Mouse (Mus musculus) heart, embryonic 16.5 days (tissue): ENCODE measurements around the gene Kcmf1. TPM values are rescaled to one million over a fixed set of nuclear protein-coding genes. Genes with fewer than 3 reads are reported as not detected.

ENCODE experiments used
- ATAC-seq: fragments of 200-750 bp; cut with Nextera tagmentation; replicated peaks from 2 replicates; pipeline ENCODE4 v1.8.0; 2017; ENCODE audit warnings: moderate number of reproducible peaks; ENCODE audit not compliant: insufficient read depth, low FRiP score; ENCODE audit errors: extremely low read depth
- H3K27ac ChIP-seq: fragments of 300-500 bp; sonication (generic); 2 replicates; pipeline ENCODE4 v1.5.1; 2014; ENCODE audit warnings: mild to moderate bottlenecking, low read length, control low read depth, moderate library complexity
- H3K27me3 ChIP-seq: fragments of 300-500 bp; sonication (generic); 2 replicates; pipeline ENCODE4 v1.6.1; 2014; ENCODE audit warnings: low read length, mixed read lengths; ENCODE audit not compliant: control insufficient read depth, insufficient read depth
- H3K36me3 ChIP-seq: fragments of 300-500 bp; sonication (generic); 2 replicates; pipeline ENCODE4 v1.6.1; 2014; ENCODE audit not compliant: control insufficient read depth, insufficient read depth
- H3K4me1 ChIP-seq: fragments of 300-500 bp; sonication (generic); 2 replicates; pipeline ENCODE4 v1.6.1; 2014; ENCODE audit warnings: low read length, mixed read lengths; ENCODE audit not compliant: control insufficient read depth, insufficient read depth
- H3K4me2 ChIP-seq: fragments of 300-500 bp; sonication (generic); 2 replicates; pipeline ENCODE4 v1.6.1; 2014; ENCODE audit warnings: low read depth, mild to moderate bottlenecking, control low read depth, low read length
- H3K4me3 ChIP-seq: fragments of 300-500 bp; sonication (generic); 2 replicates; pipeline ENCODE4 v1.5.1; 2014; ENCODE audit warnings: mild to moderate bottlenecking, control low read depth, low read length
- H3K9ac ChIP-seq: fragments of 300-500 bp; sonication (generic); 2 replicates; pipeline ENCODE4 v1.6.1; 2014; ENCODE audit warnings: low read length, control low read depth
- H3K9me3 ChIP-seq: fragments of 300-500 bp; sonication (generic); replicated peaks from 2 replicates; pipeline ENCODE4 v1.6.1; 2016; ENCODE audit warnings: low read length; ENCODE audit not compliant: control insufficient read depth
- WGBS: fragments of 180-500 bp; shearing (Covaris S2); extraction: QIAGEN DNeasy Blood & Tissue Kit; methylation state at CpG from one replicate; pipeline ENCODE4 v1.1.7; 2014; 5-methylcytosine and 5-hydroxymethylcytosine counted together
- polyA plus RNA-seq: library from polyadenylated mRNA; unstranded; fragments of >200 nt; fragmentation: Nextera tagmentation; extraction: Ambion mirVana; gene quantifications from 2 replicates; pipeline ENCODE4 v1.2.1, GENCODE M21; 2015

Kcmf1 gene
- polyA plus RNA-seq, 1 experiment from 2014 or later = 28.1 TPM

DNA sequence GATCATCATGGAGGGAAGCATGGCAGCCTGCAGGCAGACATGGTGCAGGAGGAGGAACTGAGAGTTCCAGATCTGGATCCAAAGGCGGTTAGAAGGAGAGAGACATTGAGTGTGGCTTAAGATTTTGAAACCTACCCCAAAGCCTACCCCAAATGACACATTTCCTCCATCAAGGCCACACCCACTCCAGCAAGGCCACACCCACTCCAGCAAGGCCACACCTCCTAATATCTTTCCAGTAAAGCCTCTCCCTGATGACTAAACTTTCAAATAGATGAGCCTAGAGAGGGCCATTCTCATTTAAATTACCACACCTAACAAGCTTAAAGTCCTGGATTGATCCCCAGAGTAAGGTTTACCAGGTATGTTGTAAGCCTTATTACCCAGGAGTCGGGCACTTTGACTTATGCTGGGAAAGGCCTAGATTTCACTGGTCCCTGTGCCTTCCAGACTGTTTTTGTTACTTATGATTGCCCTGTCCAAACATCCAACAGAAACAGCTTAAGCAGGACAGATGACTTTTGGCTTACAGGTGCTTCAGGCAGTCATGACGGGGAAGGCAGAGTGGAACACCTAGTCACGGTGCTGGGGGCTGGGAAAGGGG lies 30.1 kb upstream of the Kcmf1 start:
- no peaks in the 10 kb centered on the region for H3K36me3 ChIP-seq
- H3K27me3 ChIP-seq = no peaks in the 10 kb centered on the region
- no peak overlapping the region for H3K9ac ChIP-seq
- peaks cover 10% of the 10 kb centered on the region for H3K4me1 ChIP-seq
- ATAC-seq = no peak
- H3K4me2 ChIP-seq = no peak overlapping the region
- no peak overlapping the region for H3K27ac ChIP-seq
- WGBS = 85% methylated on average over 4 of the region's 4 CpGs
- no peak overlapping the region for H3K4me3 ChIP-seq
- H3K9me3 ChIP-seq = no peaks in the 10 kb centered on the region

- H3K36me3 ChIP-seq = no peaks in the 10 kb centered on the region
- no peak overlapping the region for H3K4me3 ChIP-seq
- peak overlapping the region; percentile 32 for H3K4me2 ChIP-seq
- WGBS = 13% methylated on average over 9 of the region's 9 CpGs
- H3K4me1 ChIP-seq = peaks cover 10% of the 10 kb centered on the region
- H3K9me3 ChIP-seq = no peaks in the 10 kb centered on the region
- no peak overlapping the region for H3K9ac ChIP-seq
- H3K27ac ChIP-seq = peak overlapping the region; percentile 76
- ATAC-seq = peak; percentile 90
- H3K27me3 ChIP-seq = no peaks in the 10 kb centered on the region
Observed at GRCm38 (mm10) chr6:72926755-72927482, 27.1 kb upstream of the Kcmf1 start.

GRCm38 (mm10) chr6:72926031-72926430 lies 26.3 kb upstream of the Kcmf1 start:
- no peak for ATAC-seq
- Histone ChIP-seq H3K4me2 (no peak overlapping the region), H3K4me1 (peaks cover 10% of the 10 kb centered on the region), H3K9me3 (no peaks in the 10 kb centered on the region), H3K27ac (no peak overlapping the region), H3K36me3 (no peaks in the 10 kb centered on the region), H3K27me3 (no peaks in the 10 kb centered on the region), H3K4me3 (no peak overlapping the region), H3K9ac (no peak overlapping the region)
- 78% methylated on average over 4 of the region's 4 CpGs for WGBS

DNA sequence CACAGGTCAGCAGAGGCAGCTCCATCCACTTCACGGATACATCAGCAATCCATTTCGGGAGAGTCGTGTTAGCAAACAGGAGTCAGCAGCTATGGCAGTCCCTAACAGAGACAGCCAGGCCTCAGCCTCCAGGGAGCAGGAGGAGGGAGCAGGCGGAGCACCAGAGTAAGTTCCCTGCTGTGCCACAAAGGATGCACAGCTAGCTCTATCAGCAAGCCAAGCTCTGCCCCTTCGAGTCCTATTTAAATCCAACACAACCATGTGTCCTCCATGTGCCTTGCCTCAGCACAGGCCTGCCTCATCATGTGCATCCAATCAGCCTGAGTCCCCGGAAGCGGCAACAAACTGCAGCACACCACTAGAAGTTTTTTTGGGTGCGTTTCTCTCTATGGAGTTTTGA lies 23.6 kb upstream of the Kcmf1 start:
- no peaks in the 10 kb centered on the region for H3K9me3 ChIP-seq
- no peak overlapping the region for H3K27ac ChIP-seq
- no peak overlapping the region for H3K4me3 ChIP-seq
- H3K4me1 ChIP-seq = peaks cover 10% of the 10 kb centered on the region
- WGBS = 78% methylated on average over 8 of the region's 8 CpGs
- H3K9ac ChIP-seq = no peak overlapping the region
- no peaks in the 10 kb centered on the region for H3K27me3 ChIP-seq
- no peak for ATAC-seq
- H3K4me2 ChIP-seq = no peak overlapping the region
- H3K36me3 ChIP-seq = no peaks in the 10 kb centered on the region

GRCm38 (mm10) chr6:72921081-72921480 lies 21.3 kb upstream of the Kcmf1 start:
- Histone ChIP-seq H3K4me1 (no peaks in the 10 kb centered on the region), H3K4me3 (no peak overlapping the region), H3K4me2 (no peak overlapping the region), H3K9ac (no peak overlapping the region), H3K27ac (no peak overlapping the region), H3K27me3 (no peaks in the 10 kb centered on the region), H3K9me3 (no peaks in the 10 kb centered on the region), H3K36me3 (no peaks in the 10 kb centered on the region)
- ATAC-seq = no peak
- 84% methylated on average over 3 of the region's 3 CpGs for WGBS

DNA sequence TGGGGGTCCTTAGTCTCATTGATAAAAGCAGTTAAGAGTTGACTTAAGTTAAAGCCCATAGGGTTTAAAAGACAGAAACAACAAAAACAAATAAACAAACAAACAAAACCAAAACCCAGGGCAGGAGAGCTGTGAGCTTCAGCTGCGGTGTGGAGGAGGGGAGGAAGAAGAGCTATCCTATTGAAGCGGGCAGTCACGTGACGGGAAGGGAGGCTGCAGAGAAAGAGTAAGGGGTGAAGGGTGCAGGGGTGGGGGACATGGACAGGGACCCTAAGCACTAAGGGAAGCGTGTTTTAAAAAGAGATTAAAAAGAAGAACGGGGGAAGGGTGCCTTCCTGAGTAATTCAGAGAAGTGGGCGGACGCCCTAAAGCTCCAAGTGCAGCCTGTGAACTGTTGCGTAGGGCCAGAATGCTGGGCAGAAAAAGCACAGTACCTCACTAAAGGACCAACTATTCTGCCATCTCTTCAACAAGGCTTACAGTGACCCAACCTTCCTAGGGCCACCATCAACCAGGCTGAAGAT lies 18.8 kb upstream of the Kcmf1 start:
- Histone ChIP-seq H3K9ac (no peak overlapping the region), H3K27me3 (no peaks in the 10 kb centered on the region), H3K4me3 (no peak overlapping the region), H3K9me3 (no peaks in the 10 kb centered on the region), H3K4me2 (no peak overlapping the region), H3K4me1 (no peaks in the 10 kb centered on the region), H3K27ac (no peak overlapping the region), H3K36me3 (no peaks in the 10 kb centered on the region)
- 68% methylated on average over 9 of the region's 9 CpGs for WGBS
- ATAC-seq = no peak

DNA sequence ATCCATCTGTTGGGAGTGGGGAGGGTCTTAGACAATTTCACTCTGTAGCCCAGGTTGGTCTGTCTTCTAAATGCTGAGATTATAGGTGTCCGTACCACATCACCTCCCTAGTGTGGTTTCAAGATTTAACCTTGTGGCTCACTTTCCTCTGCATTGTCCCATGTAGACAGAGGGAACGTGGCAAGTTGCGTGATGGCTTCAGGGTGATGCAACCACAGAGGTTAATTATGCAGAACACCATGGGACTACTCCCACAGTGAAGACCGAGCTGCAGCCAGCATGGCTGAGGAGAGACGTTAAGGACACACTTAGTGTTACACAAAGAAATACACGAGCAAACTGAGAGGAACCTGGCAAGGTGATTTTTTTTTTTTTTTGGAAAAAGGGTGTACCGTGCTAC lies 16.6 kb upstream of the Kcmf1 start:
- 82% methylated on average over 7 of the region's 7 CpGs for WGBS
- no peaks in the 10 kb centered on the region for H3K27me3 ChIP-seq
- ATAC-seq = no peak

GRCm38 (mm10) chr6:72914087-72914749 lies 14.4 kb upstream of the Kcmf1 start:
- no peak overlapping the region for H3K4me3 ChIP-seq
- no peaks in the 10 kb centered on the region for H3K36me3 ChIP-seq
- H3K9me3 ChIP-seq = peaks cover 3% of the 10 kb centered on the region
- H3K9ac ChIP-seq = no peak overlapping the region
- no peak overlapping the region for H3K4me2 ChIP-seq
- ATAC-seq = no peak
- H3K27me3 ChIP-seq = no peaks in the 10 kb centered on the region
- WGBS = 78% methylated on average over 6 of the region's 6 CpGs
- H3K27ac ChIP-seq = no peak overlapping the region
- H3K4me1 ChIP-seq = no peaks in the 10 kb centered on the region

More for the DNA sequence above, 16.6 kb upstream of the Kcmf1 start:
- no peak overlapping the region for H3K27ac ChIP-seq
- no peaks in the 10 kb centered on the region for H3K36me3 ChIP-seq
- no peak overlapping the region for H3K9ac ChIP-seq
- no peaks in the 10 kb centered on the region for H3K4me1 ChIP-seq
- no peak overlapping the region for H3K4me2 ChIP-seq
- H3K9me3 ChIP-seq = no peaks in the 10 kb centered on the region; the same call in 1 of the 2 replicates
- no peak overlapping the region for H3K4me3 ChIP-seq

GRCm38 (mm10) chr6:72911261-72911660 lies 11.5 kb upstream of the Kcmf1 start:
- H3K9me3 ChIP-seq = peaks cover 3% of the 10 kb centered on the region
- H3K4me2 ChIP-seq = no peak overlapping the region
- no peak overlapping the region for H3K27ac ChIP-seq
- H3K27me3 ChIP-seq = no peaks in the 10 kb centered on the region
- H3K9ac ChIP-seq = no peak overlapping the region
- 58% methylated on average over 4 of the region's 4 CpGs for WGBS
- H3K4me1 ChIP-seq = no peaks in the 10 kb centered on the region
- no peak overlapping the region for H3K4me3 ChIP-seq
- no peaks in the 10 kb centered on the region for H3K36me3 ChIP-seq
- no peak for ATAC-seq
